Mouse (Mus musculus) C2C12 (cell line): Measurements from ENCODE around the gene Cdc34b.

Experiments used
- CTCF ChIP-seq: IDR thresholded peaks from one replicate; pipeline ENCODE4 v1.5.1; 2011; ENCODE audit not compliant: control insufficient read depth, insufficient read depth, insufficient read length
- MAX ChIP-seq: IDR thresholded peaks from one replicate; pipeline ENCODE4 v1.6.1; 2011; ENCODE audit warnings: mild to moderate bottlenecking, control low read depth
- MYOD1 ChIP-seq: IDR thresholded peaks from one replicate; pipeline ENCODE4 v1.6.1; 2011; ENCODE audit warnings: low read depth; ENCODE audit not compliant: control insufficient read depth, insufficient read length
- MYOG ChIP-seq: IDR thresholded peaks from one replicate; pipeline ENCODE4 v1.6.1; 2011; ENCODE audit not compliant: control insufficient read depth, insufficient read length; ENCODE audit errors: extremely low read depth
- USF1 ChIP-seq: IDR thresholded peaks from one replicate; pipeline ENCODE4 v1.6.1; 2011; ENCODE audit warnings: low read depth, mild to moderate bottlenecking, control low read depth, moderate library complexity

DNA sequence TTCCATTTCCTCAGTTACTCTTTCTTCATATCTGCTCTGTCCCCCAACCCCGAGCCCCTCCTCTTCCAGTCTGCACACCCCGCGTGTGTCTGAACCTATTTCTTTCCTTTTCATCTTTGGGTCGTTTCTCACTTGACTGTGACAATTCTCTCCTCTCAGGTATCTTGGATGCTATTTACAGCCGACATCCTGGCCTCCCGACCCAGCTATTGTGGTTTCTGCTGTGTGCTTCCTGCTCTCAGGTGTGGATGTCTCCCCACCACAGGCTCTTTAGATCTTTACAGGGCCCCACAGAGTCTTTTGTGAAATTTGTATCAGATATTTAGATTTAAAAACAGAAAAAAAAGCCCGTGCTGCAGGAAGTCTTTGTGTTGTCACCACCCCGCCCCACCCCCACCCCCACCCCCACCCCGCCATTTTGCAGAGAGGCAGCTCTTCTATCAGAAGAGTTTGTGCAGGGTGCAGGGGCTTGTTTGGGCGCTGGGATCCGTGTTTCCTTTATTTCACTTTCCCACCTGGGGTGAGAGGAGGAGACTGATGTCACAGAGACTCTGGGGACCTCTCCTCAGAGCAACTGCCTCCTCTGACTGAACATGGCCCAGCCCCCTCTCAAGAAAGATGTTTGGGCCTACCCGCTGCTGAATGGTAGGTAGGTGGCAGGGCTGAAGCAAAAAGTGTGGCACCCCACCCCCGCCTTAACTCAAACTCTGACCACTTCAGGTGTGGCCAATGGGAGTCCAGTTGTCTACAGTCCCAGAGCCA, 43.7 kb upstream of the Cdc34b start:
- TF ChIP-seq MAX, result no peak
- TF ChIP-seq CTCF, result no peak
- TF ChIP-seq USF1, result no peak
- TF ChIP-seq MYOD1, result no peak
- no peak for TF ChIP-seq MYOG
